Mouse (Mus musculus) right cerebral cortex, postnatal 4 days (tissue): ENCODE data around the gene Map3k14.

Experiments used
- DNase-seq: peaks from one replicate; pipeline ENCODE4 v3.0.0-alpha.2; 2022

Map3k14 gene

GRCm38 (mm10) chr11:103201664-103202063, 65.6 kb downstream of the Map3k14 start:
- DNase-seq: peak; percentile 83

GRCm38 (mm10) chr11:103198911-103199803, 68.1 kb downstream of the Map3k14 start:
- DNase-seq: peak; percentile 74

- DNase-seq: no peak
Measured at GRCm38 (mm10) chr11:103198339-103198738, 68.9 kb downstream of the Map3k14 start.

GRCm38 (mm10) chr11:103197340-103197739, 69.9 kb downstream of the Map3k14 start:
- no peak for DNase-seq

- DNase-seq: no peak
Measured at GRCm38 (mm10) chr11:103195656-103196055, 71.6 kb downstream of the Map3k14 start.

- DNase-seq: no peak
Measured at GRCm38 (mm10) chr11:103195236-103195635, 72.0 kb downstream of the Map3k14 start.

- no peak for DNase-seq
Measured at GRCm38 (mm10) chr11:103193825-103194168, 73.5 kb downstream of the Map3k14 start.

- DNase-seq: peak; percentile 77
Measured at GRCm38 (mm10) chr11:103192956-103193824, 74.1 kb downstream of the Map3k14 start.

- DNase-seq: no peak
Measured at GRCm38 (mm10) chr11:103192230-103192955, 74.9 kb downstream of the Map3k14 start.

- peak; percentile 69 for DNase-seq
Measured at GRCm38 (mm10) chr11:103184891-103185290, 82.4 kb downstream of the Map3k14 start.

- DNase-seq: no peak
Measured at GRCm38 (mm10) chr11:103181911-103182310, 85.4 kb downstream of the Map3k14 start.

GRCm38 (mm10) chr11:103181349-103181748, 85.9 kb downstream of the Map3k14 start:
- no peak for DNase-seq

GRCm38 (mm10) chr11:103180426-103180825, 86.8 kb downstream of the Map3k14 start:
- no peak for DNase-seq

GRCm38 (mm10) chr11:103178748-103179147, 88.5 kb downstream of the Map3k14 start:
- no peak for DNase-seq

GRCm38 (mm10) chr11:103177815-103178485, 89.3 kb downstream of the Map3k14 start:
- no peak for DNase-seq

- DNase-seq: no peak
Measured at GRCm38 (mm10) chr11:103177216-103177615, 90.1 kb downstream of the Map3k14 start.

- no peak for DNase-seq
Measured at GRCm38 (mm10) chr11:103176510-103176909, 90.8 kb downstream of the Map3k14 start.

GRCm38 (mm10) chr11:103175688-103176442, 91.4 kb downstream of the Map3k14 start:
- DNase-seq: no peak

GRCm38 (mm10) chr11:103174891-103175391, 92.3 kb downstream of the Map3k14 start:
- DNase-seq: no peak

- no peak for DNase-seq
Measured at GRCm38 (mm10) chr11:103174411-103174832, 92.8 kb downstream of the Map3k14 start.

GRCm38 (mm10) chr11:103173771-103174344, 93.4 kb downstream of the Map3k14 start:
- DNase-seq: no peak
